Comparison of ENCODE assay signal across 18 mouse cellular contexts in genomic region chr13:88916503-88916902, GRCm38 (mm10).
"Had no signal": no experiment of that assay in that cellular context is flagged by ENCODE, and none has a peak within 500 bp of the region (broad histone marks: within the 10 kb centered on the region; RNA-seq: fewer than 3 reads in every experiment).

No protein-coding gene starts in this region.

- H3K9me3 ChIP-seq: liver, embryonic 13.5 days; liver, embryonic 15.5 days; lung, embryonic 15.5 days; megakaryocyte, embryonic 14.5 days; neural tube, embryonic 12.5 days; stomach, embryonic 15.5 days had no signal

- H3K4me3 ChIP-seq: liver, embryonic 13.5 days; liver, embryonic 15.5 days; lung, embryonic 15.5 days; megakaryocyte, embryonic 14.5 days; neural tube, embryonic 12.5 days; stomach, embryonic 15.5 days had no signal

- DNase-seq: liver, embryonic 13.5 days; liver, postnatal 0 days; lung, adult 2 months; lung, postnatal 14 days; lung, postnatal 36 days; right cerebral cortex, postnatal 14 days; thymus, adult 2 months; thymus, postnatal 25 days; thymus, postnatal 4 days had no signal

- ATAC-seq: liver, postnatal 0 days; lung, postnatal 0 days; midbrain, embryonic 16.5 days had no signal

- H3K36me3 ChIP-seq: liver, embryonic 13.5 days; liver, embryonic 15.5 days; lung, embryonic 15.5 days; neural tube, embryonic 12.5 days; stomach, embryonic 15.5 days had no signal

- H3K4me2 ChIP-seq: liver, embryonic 13.5 days; liver, embryonic 15.5 days; lung, embryonic 15.5 days; neural tube, embryonic 12.5 days; stomach, embryonic 15.5 days had no signal

- H3K4me1 ChIP-seq: liver, embryonic 13.5 days; liver, embryonic 15.5 days; lung, embryonic 15.5 days; megakaryocyte, embryonic 14.5 days; neural tube, embryonic 12.5 days; stomach, embryonic 15.5 days had no signal

- H3K27me3 ChIP-seq: liver, embryonic 13.5 days; liver, embryonic 15.5 days; lung, embryonic 15.5 days; megakaryocyte, embryonic 14.5 days; neural tube, embryonic 12.5 days; stomach, embryonic 15.5 days had no signal

- H3K9ac ChIP-seq: liver, embryonic 13.5 days; liver, embryonic 15.5 days; liver, postnatal 0 days; lung, embryonic 15.5 days; neural tube, embryonic 12.5 days; stomach, embryonic 15.5 days had no signal

- H3K27ac ChIP-seq: liver, embryonic 13.5 days; liver, embryonic 15.5 days; lung, embryonic 15.5 days; macrophage; neural tube, embryonic 12.5 days; stomach, embryonic 15.5 days; stomach, postnatal 0 days had no signal
